Mouse (Mus musculus): Measurements from ENCODE around the gene Gpr162. TPM values are rescaled to one million over a fixed set of nuclear protein-coding genes. Genes with fewer than 3 reads are reported as not detected.
A peak's percentile ranks its signal among the peaks of the same experiment; 100 is the strongest.

Gene Gpr162
- polyA plus RNA-seq, 1 experiment from 2014 or later, result 0.59 TPM

GRCm38 (mm10) chr6:124847305-124847704 lies 16.5 kb downstream of the Gpr162 start:
- Histone ChIP-seq H3K9ac (replicated peaks; ENCODE audit: low read length) (no peak overlapping the region), H3K9me3 (replicated peaks; ENCODE audit: control insufficient read depth, low read length) (no peaks in the 10 kb centered on the region), H3K4me3 (ENCODE audit: low read depth, low read length) (no peak overlapping the region), H3K4me2 (ENCODE audit: low read depth, low read length) (no peak overlapping the region), H3K27ac (replicated peaks; ENCODE audit: low read depth, low read length) (no peak overlapping the region), H3K4me1 (ENCODE audit: control insufficient read depth, insufficient read depth, low read length) (no peaks in the 10 kb centered on the region), H3K27me3 (ENCODE audit: control insufficient read depth, insufficient read depth, low read length) (no peaks in the 10 kb centered on the region; the same call in 1 of the 2 replicates), H3K36me3 (replicated peaks; ENCODE audit: control insufficient read depth, insufficient read depth, low read depth, low read length) (no peaks in the 10 kb centered on the region; the same call in 1 of the 2 replicates)
- ATAC-seq (replicated peaks; ENCODE audit: insufficient number of reproducible peaks, low FRiP score, low TSS enrichment, low read depth), result peak; percentile 80; the same call in 1 of the 2 replicates
- peak; percentile 97 for DNase-seq (ENCODE audit: low spot score)
- 12% methylated on average over 9 of the region's 9 CpGs for WGBS

GRCm38 (mm10) chr6:124840241-124841167 lies 23.3 kb downstream of the Gpr162 start, which contains the start of gene Gnb3:
TSS of gene Gnb3 (minus strand) at chr6:124840275.
- no peaks in the 10 kb centered on the region; the same call in 1 of the 2 replicates for H3K36me3 ChIP-seq (replicated peaks; ENCODE audit: control insufficient read depth, insufficient read depth, low read depth, low read length)
- no peak within 1 kb of the TSS; the same call in 1 of the 2 replicates for H3K4me2 ChIP-seq (ENCODE audit: low read depth, low read length)
- no peak within 1 kb of the TSS for H3K4me3 ChIP-seq (ENCODE audit: low read depth, low read length)
- WGBS, result 32% methylated on average over 15 of the region's 15 CpGs
- peak within 1 kb of the TSS; percentile 29 for H3K9ac ChIP-seq (replicated peaks; ENCODE audit: low read length)
- DNase-seq (ENCODE audit: low spot score), result no peak
- ATAC-seq (replicated peaks; ENCODE audit: insufficient number of reproducible peaks, low FRiP score, low TSS enrichment, low read depth), result no peak
- no peaks in the 10 kb centered on the region for H3K9me3 ChIP-seq (replicated peaks; ENCODE audit: control insufficient read depth, low read length)
- H3K27me3 ChIP-seq (ENCODE audit: control insufficient read depth, insufficient read depth, low read length), result no peaks in the 10 kb centered on the region
- no peak within 1 kb of the TSS for H3K27ac ChIP-seq (replicated peaks; ENCODE audit: low read depth, low read length)
- H3K4me1 ChIP-seq (ENCODE audit: control insufficient read depth, insufficient read depth, low read length), result peaks cover 6% of the 10 kb centered on the region

GRCm38 (mm10) chr6:124839805-124840204 lies 24.0 kb downstream of the Gpr162 start:
- ATAC-seq (replicated peaks; ENCODE audit: insufficient number of reproducible peaks, low FRiP score, low TSS enrichment, low read depth) (peak; percentile 15; the same call in 1 of the 2 replicates), DNase-seq (ENCODE audit: low spot score) (no peak)
- Histone ChIP-seq H3K9me3 (replicated peaks; ENCODE audit: control insufficient read depth, low read length) (no peaks in the 10 kb centered on the region), H3K4me1 (ENCODE audit: control insufficient read depth, insufficient read depth, low read length) (peaks cover 6% of the 10 kb centered on the region), H3K27me3 (ENCODE audit: control insufficient read depth, insufficient read depth, low read length) (no peaks in the 10 kb centered on the region), H3K4me2 (ENCODE audit: low read depth, low read length) (no peak overlapping the region; the same call in 1 of the 2 replicates), H3K27ac (replicated peaks; ENCODE audit: low read depth, low read length) (no peak overlapping the region), H3K36me3 (replicated peaks; ENCODE audit: control insufficient read depth, insufficient read depth, low read depth, low read length) (no peaks in the 10 kb centered on the region; the same call in 1 of the 2 replicates), H3K9ac (replicated peaks; ENCODE audit: low read length) (peak overlapping the region; percentile 29), H3K4me3 (ENCODE audit: low read depth, low read length) (no peak overlapping the region)
- 6% methylated on average over 8 of the region's 8 CpGs for WGBS

GRCm38 (mm10) chr6:124836411-124836810 lies 27.4 kb downstream of the Gpr162 start:
- no peaks in the 10 kb centered on the region; the same call in 1 of the 2 replicates for H3K36me3 ChIP-seq (replicated peaks; ENCODE audit: control insufficient read depth, insufficient read depth, low read depth, low read length)
- ATAC-seq (replicated peaks; ENCODE audit: insufficient number of reproducible peaks, low FRiP score, low TSS enrichment, low read depth) (no peak), DNase-seq (ENCODE audit: low spot score) (no peak)
- 82% methylated on average over 7 of the region's 7 CpGs for WGBS
- H3K9me3 ChIP-seq (replicated peaks; ENCODE audit: control insufficient read depth, low read length), result no peaks in the 10 kb centered on the region
- H3K27me3 ChIP-seq (ENCODE audit: control insufficient read depth, insufficient read depth, low read length), result no peaks in the 10 kb centered on the region
- no peak overlapping the region for H3K27ac ChIP-seq (replicated peaks; ENCODE audit: low read depth, low read length)
- peaks cover 6% of the 10 kb centered on the region for H3K4me1 ChIP-seq (ENCODE audit: control insufficient read depth, insufficient read depth, low read length)
- no peak overlapping the region for H3K9ac ChIP-seq (replicated peaks; ENCODE audit: low read length)
- no peak overlapping the region for H3K4me3 ChIP-seq (ENCODE audit: low read depth, low read length)
- no peak overlapping the region for H3K4me2 ChIP-seq (ENCODE audit: low read depth, low read length)

GRCm38 (mm10) chr6:124835531-124835930 lies 28.3 kb downstream of the Gpr162 start:
- Histone ChIP-seq H3K27me3 (ENCODE audit: control insufficient read depth, insufficient read depth, low read length) (no peaks in the 10 kb centered on the region), H3K36me3 (replicated peaks; ENCODE audit: control insufficient read depth, insufficient read depth, low read depth, low read length) (no peaks in the 10 kb centered on the region; the same call in 1 of the 2 replicates), H3K9ac (replicated peaks; ENCODE audit: low read length) (no peak overlapping the region; the same call in 1 of the 2 replicates), H3K4me2 (ENCODE audit: low read depth, low read length) (no peak overlapping the region), H3K4me1 (ENCODE audit: control insufficient read depth, insufficient read depth, low read length) (peaks cover 6% of the 10 kb centered on the region), H3K27ac (replicated peaks; ENCODE audit: low read depth, low read length) (no peak overlapping the region), H3K9me3 (replicated peaks; ENCODE audit: control insufficient read depth, low read length) (no peaks in the 10 kb centered on the region), H3K4me3 (ENCODE audit: low read depth, low read length) (no peak overlapping the region)
- 34% methylated on average over 10 of the region's 10 CpGs for WGBS
- ATAC-seq (replicated peaks; ENCODE audit: insufficient number of reproducible peaks, low FRiP score, low TSS enrichment, low read depth), result no peak
- no peak for DNase-seq (ENCODE audit: low spot score)

- no peaks in the 10 kb centered on the region for H3K4me1 ChIP-seq (ENCODE audit: control insufficient read depth, insufficient read depth, low read length)
- no peak overlapping the region for H3K4me3 ChIP-seq (ENCODE audit: low read depth, low read length)
- no peaks in the 10 kb centered on the region for H3K9me3 ChIP-seq (replicated peaks; ENCODE audit: control insufficient read depth, low read length)
- no peak overlapping the region for H3K9ac ChIP-seq (replicated peaks; ENCODE audit: low read length)
- H3K27me3 ChIP-seq (ENCODE audit: control insufficient read depth, insufficient read depth, low read length), result no peaks in the 10 kb centered on the region
- no peak overlapping the region for H3K4me2 ChIP-seq (ENCODE audit: low read depth, low read length)
- no peak for ATAC-seq (replicated peaks; ENCODE audit: insufficient number of reproducible peaks, low FRiP score, low TSS enrichment, low read depth)
- no peaks in the 10 kb centered on the region; the same call in 1 of the 2 replicates for H3K36me3 ChIP-seq (replicated peaks; ENCODE audit: control insufficient read depth, insufficient read depth, low read depth, low read length)
- no peak overlapping the region for H3K27ac ChIP-seq (replicated peaks; ENCODE audit: low read depth, low read length)
- 80% methylated on average over 6 of the region's 6 CpGs for WGBS
- DNase-seq (ENCODE audit: low spot score), result no peak
Observed at GRCm38 (mm10) chr6:124834512-124835081, 29.2 kb downstream of the Gpr162 start.

- Histone ChIP-seq H3K9ac (replicated peaks; ENCODE audit: low read length) (no peak overlapping the region), H3K4me1 (ENCODE audit: control insufficient read depth, insufficient read depth, low read length) (no peaks in the 10 kb centered on the region), H3K27ac (replicated peaks; ENCODE audit: low read depth, low read length) (no peak overlapping the region), H3K27me3 (ENCODE audit: control insufficient read depth, insufficient read depth, low read length) (no peaks in the 10 kb centered on the region), H3K36me3 (replicated peaks; ENCODE audit: control insufficient read depth, insufficient read depth, low read depth, low read length) (no peaks in the 10 kb centered on the region; the same call in 1 of the 2 replicates), H3K4me3 (ENCODE audit: low read depth, low read length) (no peak overlapping the region; the same call in 1 of the 2 replicates), H3K9me3 (replicated peaks; ENCODE audit: control insufficient read depth, low read length) (no peaks in the 10 kb centered on the region), H3K4me2 (ENCODE audit: low read depth, low read length) (no peak overlapping the region)
- ATAC-seq (replicated peaks; ENCODE audit: insufficient number of reproducible peaks, low FRiP score, low TSS enrichment, low read depth), result no peak
- 89% methylated on average over 8 of the region's 8 CpGs for WGBS
- no peak for DNase-seq (ENCODE audit: low spot score)
Observed at GRCm38 (mm10) chr6:124831649-124832048, 32.1 kb downstream of the Gpr162 start.
